Mouse (Mus musculus) cerebellum, adult (tissue): ENCODE results near the gene Gm49333.

Experiments
- ATAC-seq: cut with Nextera tagmentation; 2 replicates; pipeline ENCODE4 v1.9.2; 2017; ENCODE audit warnings: mild to moderate bottlenecking, moderate library complexity, mixed read lengths; ENCODE audit not compliant: insufficient number of reproducible peaks, low FRiP score, low TSS enrichment

The Gm49333 gene

DNA sequence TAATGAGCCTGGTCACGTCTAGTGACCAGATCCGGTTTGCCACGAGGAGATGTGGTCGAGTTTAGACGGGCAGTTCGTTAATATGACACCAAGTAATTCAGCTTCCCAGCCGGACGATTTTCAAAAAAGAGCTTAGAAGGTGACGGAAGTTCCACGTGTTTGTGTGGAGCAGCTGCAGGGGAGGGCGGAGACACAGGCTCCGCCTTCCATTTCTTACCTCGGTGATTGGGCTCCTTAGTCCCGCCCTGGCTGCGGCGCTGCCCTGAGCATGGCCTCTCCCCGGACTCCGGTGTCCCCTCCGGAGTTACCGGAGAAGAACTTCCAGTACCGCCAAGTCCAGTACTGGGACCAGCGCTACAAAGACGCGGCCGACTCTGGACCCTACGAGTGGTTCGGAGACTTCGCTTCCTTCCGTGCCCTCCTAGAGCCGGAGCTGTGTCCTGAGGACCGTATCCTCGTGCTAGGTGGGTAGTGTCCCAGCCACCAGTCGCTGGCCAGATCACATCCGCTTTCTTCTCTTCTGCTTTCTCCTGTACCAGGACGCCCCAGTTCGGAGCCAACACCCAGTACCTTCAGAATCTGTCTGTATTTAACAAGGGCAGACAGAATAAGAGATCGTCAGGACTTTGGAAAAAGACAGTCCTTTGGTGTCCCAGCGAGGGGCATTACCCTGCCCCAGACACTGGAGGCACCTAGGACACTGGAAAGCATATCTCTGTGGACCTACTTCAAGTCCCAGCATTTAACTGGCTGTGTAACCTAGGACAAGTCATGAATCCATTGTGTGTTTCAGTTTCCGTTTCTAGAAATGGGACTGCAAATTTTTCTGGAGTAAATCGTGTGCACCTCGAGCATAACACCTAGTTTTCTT is at the start of gene Gm49333, which contains the start of the genes Eef1akmt4 and Alg3:
Gm49333 (plus strand) TSS at position 254 of the 871 bp plus-strand sequence.
Eef1akmt4 (plus strand) TSS at position 237 of the 871 bp plus-strand sequence.
Alg3 (minus strand) TSS at position 379 of the 871 bp plus-strand sequence.
- peak; percentile 95 for ATAC-seq

DNA sequence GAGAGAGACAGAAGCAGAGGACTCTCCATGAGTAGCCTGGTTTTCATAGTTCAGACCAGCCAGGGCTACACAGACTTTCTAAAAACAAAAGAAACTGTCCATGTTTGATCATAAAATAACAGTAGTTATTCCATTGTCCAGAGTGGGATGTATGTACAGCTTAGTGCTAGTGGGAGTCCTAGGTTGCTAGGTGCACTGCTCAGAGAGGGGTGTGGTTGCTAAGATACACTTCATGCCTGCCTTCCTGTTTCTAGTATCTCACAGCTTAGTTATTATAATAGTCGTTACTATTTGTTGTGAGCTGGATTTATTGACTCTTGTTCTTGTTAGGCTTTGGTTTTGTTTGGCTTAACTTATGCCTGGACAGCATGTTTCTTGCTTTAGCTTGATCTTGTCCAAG is 46.3 kb upstream of the Gm49333 start:
- ATAC-seq = no peak

DNA sequence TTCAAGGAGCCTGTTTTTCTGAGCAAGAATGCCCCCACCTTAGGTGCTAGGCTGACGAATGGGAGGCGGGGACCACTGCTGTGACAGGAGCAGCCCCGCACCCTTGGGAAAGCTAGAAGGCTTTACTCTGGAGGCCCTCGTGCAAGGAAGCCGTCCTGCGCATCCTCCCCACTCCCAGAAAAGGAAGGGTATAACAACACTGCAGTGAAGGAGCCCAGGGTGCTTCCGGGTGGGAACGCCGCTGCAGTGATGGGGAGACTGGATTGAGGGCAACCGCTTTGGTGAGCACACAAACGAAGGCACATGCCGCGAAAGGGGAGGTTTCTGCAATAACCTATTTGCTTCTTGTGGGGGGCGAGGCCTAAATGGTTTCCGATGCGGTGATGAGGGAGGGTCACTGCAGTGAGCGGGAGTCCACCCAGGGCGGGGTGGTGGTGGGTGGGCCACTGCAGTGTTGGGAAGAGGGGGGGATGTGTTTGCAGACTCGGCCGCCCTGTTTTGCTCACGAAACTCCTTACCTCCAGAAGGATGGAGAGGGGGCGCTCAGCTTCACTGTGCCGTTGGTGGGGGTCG is 22.0 kb upstream of the Gm49333 start, which contains the start of gene Vwa5b2:
Vwa5b2 (plus strand) TSS at position 106 of the 573 bp plus-strand sequence.
- ATAC-seq = no peak

DNA sequence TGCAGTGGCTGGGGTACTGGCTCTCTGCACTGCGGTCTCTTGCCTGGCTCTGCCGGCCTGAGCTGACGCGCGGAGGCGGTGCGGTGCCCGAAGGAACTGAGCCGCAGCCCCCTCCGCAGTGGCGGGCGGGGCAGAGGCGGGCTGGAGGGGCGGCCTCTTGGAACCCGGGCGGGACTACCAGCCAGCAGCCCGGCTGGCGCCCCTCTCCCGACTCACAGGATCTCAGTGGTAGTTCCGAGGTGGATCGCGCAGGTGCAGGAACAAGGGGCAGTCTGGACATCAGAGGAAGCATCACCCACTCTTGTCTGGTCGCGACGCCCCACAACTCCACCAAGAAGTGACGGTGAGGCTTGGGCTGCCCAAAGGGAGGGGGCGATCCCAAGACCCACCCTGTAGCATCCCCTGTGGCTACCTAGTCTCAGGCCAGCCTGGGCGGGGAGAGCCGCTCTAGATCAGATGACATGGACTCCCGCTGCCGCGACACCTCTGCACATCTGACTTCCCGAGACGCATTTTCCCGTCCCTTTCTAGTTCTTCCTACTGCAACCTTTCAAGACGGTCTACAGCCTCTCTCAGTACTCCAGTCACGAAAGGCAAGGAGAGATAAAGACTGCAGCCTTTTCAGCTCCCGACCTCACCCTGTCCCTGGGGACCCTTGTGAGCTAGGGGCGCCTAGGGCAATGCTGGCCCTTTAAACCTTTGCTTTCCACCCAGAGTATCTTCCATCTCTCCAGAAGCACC is 21.3 kb upstream of the Gm49333 start:
- ATAC-seq = peak; percentile 77

DNA sequence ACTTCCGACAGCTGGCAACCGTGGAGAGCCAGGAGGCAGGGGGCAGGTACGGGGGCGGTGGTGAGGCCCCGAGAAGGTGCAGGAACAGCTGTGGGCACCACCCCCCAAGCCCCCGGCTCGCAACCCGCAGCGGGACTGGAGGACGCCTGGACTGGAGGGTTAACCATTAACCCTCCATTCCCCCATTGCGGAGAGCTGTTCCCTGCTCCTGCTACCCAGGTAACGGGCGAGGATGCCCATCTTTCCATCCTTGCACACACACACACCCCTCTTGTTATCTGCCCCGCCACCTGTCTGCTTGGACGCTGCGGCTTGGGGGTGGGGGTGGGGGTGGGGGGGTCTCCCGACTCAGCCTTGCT is 20.8 kb upstream of the Gm49333 start:
- no peak for ATAC-seq

DNA sequence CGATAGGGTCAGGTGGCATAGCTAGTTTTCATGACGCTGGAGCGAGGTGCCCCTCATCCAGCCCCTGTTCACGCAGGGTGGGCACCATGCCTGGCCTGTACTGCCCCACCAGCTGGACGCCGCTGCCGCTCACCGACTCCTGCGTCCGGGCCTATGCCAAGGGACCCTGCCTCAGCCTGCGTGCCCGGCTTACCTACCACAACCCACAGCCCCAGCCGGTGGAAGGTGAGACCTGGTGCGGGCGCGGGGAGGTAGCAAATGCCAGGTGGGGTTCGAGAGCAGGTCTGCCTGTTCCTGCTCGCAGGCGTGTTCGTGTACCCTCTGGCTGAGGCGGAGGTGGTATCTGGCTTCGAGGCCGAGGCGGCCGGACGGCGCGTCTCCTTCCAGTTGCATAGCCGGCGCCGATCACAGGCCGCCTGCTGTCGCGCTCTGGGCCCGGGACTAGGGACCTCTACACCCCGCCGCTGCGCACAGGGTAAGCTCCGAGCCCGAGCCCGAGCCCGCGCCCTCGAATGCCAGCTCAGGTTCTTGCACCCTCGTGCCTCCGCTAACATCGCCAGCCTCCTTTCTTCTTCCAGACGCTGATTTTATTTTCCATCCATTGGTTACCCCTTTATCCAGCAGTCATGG is 20.2 kb upstream of the Gm49333 start:
- no peak for ATAC-seq

DNA sequence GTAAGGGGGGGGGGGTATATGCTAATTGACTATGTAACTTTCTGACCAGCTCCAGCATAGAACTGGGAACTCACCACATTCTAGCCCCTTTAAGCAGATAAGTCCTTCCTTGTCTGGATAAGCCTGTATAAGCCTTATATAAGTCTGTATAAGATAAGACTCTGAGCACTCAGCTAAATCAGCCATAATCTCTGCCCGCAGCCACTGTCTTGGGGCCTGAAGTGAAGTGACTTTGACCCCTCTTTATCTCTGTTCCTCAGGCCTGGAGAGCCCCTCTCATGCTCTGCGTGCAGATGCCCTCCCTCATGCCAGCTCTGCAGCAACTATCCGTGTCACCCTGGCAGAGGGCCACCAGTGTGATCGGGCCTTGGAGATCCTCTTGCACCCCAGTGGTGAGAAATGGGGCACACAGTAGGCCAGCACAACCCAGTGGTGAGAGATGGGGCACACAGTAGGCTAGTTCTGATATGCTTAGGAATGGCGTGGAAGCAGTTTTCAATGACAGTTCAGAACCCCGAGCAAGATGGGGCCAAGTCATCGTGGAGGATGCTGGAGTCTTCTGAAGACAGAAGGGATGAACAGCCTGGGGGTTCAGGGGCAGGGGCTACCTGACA is 16.2 kb upstream of the Gm49333 start:
- ATAC-seq = no peak

DNA sequence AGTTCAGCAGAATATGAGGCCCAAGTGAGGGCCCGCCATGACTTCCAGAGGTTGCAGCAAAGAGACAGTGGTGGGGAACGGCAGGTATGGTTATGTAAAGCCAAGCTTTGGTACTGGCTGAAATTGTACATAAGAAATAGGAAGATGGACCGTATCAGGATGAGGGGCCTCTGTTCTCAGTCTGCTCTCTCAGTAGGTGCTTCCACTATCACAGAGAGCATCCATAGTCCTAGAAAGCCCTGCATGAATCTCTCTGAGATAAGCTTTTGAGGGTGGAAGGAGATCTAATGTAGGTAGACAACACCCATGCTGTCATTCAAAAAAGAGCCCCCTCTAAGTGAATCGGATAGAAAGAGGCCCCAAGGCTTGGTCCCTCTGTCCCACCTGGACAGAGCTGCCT is 15.7 kb upstream of the Gm49333 start:
- ATAC-seq = no peak

DNA sequence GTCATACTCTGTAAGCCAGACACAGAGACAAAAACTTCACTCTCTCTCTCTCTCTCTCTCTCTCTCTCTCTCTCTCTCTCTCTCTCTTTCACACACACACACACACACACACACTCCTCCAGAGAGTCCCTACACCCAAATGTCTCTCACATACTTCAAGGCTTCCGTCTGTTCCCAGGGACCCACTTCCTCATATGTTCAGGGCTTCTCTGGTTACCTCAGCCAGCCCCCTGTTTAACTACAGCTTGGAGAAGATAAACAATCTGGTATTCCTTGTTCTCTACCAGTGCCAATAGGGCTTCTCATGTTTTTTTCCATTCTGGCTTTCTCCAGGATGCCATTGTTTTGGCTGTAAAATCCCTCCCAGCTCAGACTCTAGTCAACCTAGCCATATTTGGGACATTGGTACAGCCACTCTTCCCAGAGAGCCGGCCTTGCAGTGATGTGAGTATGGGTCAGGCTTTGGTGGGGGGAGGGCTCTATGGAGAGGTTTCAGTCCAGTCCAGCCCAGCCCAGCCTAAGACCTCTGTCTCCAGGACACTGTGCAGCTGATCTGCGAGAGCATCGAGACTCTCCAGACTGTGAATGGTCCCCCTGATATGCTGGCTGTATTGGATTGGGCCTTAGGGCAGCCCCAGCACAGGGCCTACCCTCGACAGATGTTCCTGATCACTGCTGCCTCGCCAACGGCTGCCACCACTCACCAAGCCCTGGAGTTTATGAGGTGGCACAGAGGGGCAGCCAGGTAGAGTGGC is 14.5 kb upstream of the Gm49333 start:
- no peak for ATAC-seq

DNA sequence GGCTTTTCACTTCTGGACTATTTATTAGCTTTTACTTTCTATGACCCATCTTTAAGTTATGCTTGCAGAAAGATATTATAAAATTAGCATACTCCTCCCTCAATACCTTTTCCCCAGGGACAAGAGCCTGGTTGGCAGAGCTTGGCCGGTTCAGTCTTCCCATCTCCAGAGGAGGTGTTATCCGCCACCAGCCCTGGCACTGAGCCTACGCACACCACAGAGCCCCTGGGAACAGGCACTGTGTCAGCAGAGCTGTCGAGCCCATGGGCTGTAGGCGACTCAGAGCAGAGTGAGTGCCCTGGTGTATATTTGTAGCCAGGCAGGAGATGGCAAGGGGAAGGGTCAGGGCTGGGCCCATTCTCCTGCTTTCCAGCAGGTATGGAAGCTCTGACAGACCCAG is 10.9 kb upstream of the Gm49333 start:
- ATAC-seq = no peak

DNA sequence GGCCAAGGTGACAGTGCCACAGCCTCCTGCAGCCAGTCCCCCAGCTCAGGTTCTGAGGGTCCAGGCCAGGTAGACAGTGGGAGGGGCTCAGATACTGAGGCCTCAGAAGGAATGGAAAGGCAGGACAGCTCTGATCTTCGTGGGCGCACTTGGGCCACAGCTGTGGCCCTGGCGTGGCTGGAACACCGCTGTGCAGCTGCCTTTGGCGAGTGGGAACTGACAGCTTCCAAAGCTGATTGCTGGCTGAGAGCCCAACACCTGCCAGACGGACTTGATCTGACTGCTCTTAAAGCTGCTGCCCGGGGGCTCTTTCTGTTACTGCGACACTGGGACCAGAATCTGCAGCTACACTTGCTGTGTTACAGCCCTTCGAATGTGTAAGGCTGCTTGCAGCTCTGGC is 6.7 kb upstream of the Gm49333 start:
- no peak for ATAC-seq

DNA sequence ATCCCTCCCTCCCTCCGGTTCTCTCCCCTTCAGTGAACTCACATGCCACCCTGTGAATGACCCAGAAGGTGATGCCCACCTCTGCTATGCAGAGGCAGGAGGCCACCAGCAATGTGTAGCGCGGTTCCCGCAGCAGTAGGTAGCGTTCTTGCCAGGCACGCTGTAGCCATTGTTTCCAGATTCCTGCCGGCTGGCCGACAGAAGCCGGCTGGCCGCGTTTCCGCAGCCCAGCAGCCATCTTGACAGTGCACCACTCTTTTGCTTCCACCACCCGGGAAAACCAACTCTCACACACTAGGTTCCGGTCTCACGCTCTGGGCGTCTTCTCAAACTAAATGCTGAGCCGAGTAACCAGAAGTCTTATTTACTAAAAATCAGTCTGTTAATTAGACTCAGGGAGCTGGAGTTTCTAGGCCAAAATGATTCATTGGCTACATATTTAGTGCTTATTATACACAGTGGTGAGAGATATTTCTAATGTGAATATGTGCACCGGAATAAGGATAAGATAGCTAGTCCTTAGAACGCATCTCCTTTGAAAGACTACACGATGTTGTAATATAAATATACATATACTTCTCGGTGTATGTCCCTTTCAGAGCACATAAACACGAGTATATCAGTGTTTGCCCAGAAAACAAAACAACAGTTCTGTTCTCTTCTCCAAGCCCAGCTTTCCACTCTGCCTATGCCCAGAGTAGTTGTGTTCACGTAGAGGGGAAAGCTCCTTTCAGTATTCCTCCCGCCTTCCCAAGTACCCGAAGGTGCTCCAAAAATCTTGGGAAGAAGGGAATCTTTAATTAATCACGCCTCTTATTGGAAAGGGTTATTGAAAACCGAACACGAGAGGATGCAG is 681 bp upstream of the Gm49333 start:
- no peak for ATAC-seq

DNA sequence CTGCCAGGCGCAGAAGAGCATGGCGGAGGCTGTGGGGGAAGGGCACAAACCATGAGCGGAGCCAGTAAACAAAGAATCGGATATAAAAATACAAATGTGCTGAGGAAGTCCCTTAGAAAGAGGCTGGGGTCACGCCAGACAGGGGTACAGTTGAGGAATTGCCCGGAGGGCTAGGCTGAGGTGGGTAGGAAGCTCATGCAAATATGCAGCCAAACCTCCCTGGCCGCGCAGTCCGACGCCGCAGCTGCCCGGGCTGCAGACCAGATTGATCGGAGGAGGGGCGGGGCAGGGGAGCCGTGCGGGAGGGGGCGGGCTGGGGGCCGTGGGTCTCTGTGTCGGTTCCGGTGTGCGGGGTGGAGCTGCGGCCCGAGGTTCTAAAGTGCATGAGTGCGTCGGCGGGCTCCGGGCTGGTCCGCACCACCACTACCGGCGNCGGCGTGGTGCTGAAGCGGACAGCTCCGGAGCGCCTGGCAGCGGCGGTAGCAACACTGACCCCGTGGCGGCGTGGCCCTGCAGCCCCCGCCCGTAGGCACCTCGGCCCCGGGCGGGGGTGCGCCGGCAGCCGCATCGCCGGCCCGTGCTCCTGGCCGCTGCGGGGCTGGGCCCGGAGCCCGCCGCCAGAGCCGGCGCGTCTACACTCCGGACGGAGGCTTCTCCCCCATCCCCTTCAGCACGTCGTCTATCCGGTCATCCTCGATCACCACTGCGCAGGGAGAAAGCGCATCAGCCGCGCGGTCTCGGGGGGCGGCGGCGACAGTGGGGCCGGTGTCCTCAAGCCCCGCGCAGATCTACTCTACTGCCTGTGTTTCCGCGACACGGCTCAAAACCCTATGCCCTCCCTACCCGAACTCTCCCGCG is 8.4 kb downstream of the Gm49333 start:
- ATAC-seq = no peak

DNA sequence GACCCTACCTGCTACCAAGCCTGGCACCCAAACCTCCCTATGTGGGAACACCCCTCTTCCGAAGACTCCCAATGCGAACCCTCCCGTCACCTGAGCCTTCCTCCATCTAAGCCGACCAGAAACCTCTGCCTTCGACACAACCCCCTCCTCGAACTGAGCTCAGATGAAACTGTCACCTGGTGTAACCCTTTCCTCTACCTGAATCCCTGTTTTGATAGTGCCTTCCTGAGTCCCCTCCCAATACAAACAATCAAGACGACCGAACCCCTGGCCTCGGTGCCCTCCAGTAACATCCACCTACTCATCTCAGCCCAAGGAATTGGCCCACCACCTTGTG is 9.0 kb downstream of the Gm49333 start:
- no peak for ATAC-seq

DNA sequence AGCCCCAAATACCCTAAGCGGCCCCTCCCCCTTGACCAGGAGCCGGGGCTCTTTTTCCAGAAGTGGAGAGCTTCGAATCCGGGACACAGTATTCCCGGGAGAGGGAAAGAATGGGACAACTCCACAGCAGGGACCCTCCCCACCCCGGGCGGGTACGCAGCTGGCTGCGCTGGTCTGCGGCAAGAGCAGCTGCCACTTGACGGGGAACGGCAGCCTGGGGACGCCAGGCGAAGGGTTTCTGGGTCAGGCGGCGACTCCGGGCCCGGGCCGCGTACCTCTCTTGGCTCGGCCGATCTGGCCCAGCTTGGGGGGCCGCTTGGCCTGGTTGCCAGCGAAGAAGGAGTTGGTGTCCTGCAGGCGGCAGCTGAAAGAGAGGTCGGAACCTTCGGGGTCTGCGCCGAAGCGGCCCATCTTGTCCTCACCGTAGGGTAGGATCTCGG is 9.4 kb downstream of the Gm49333 start:
- no peak for ATAC-seq

DNA sequence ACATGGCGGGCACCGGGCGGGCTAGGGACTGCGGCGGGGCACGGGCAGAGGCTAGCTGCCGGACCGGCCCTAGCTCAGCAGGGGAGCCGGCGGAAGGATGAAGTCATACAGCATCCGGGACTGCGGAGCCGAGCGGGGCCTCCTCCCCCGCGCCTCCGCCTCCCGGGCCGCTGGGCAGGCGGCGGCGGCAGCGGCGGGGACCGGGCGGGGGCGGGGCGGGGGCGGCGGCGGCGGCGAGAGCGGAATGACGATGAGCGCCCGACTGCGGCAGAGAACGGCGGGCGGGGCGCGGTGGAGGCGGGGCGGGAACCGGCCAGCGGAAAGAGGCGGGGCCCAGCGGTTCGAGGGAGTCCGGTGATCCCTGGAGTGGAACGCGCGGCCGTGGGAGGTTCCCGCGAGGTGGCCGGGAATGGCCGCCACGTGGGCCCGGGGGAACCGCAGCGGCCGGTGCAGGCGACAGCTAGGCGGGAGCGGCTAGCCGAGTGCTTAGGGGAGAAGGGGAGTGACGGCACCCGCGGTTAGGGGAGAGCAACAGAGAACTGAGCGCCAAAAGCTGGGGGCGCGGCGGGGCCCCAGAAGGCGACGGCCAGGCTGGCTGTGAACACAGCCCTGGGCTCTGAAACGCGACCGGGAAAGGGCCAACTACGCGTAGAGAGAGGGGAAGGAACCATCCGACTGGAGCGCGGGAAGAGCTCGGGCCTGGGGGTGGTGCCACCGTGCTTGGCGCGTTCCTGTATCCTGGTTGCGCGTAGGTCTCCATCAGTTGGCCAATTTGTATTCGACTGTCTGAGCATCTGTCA is 10.0 kb downstream of the Gm49333 start, which contains the start of gene Camk2n2:
Camk2n2 (minus strand) TSS at position 97 of the 800 bp plus-strand sequence.
- ATAC-seq = peak; percentile 54
